Mouse (Mus musculus): ENCODE results near the gene Gm7075. TPM values are rescaled to one million over a fixed set of nuclear protein-coding genes. Genes with fewer than 3 reads are reported as not detected.

Gene Gm7075
- polyA plus RNA-seq, 1 experiment from 2014 or later = not detected

DNA sequence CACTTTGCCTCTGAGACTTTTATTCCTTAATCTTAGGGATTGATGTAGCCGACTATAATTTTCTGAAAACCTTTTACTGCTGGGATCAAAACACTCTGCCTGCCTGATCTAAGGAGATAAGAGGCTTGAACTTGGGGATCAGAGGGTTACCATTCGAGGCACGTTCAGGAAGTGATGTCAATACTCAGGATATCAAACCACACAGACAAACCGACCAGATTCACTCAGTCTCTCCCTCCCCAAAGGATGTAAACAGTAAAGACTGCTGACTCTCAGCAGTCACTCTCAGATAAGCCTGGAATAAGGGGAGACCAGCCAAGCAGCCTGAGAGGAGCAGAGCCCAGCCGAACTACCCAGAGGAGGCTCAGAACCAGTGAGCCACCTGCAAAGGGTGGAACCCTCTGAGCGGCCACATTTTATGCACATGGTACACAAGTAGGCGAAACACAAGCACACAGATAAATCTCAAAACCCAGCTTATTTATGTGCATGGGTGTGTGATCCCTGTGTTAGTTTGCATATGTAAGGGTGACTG lies 18.2 kb upstream of the Gm7075 start:
- Histone ChIP-seq H3K4me3 (replicated peaks; ENCODE audit: low read depth, low read length) (no peak overlapping the region), H3K9ac (ENCODE audit: low read depth, low read length) (no peak overlapping the region), H3K4me2 (ENCODE audit: low read length) (no peak overlapping the region), H3K9me3 (replicated peaks; ENCODE audit: low read length) (no peaks in the 10 kb centered on the region), H3K36me3 (ENCODE audit: insufficient read depth, low read length) (no peaks in the 10 kb centered on the region), H3K27ac (no peak overlapping the region), H3K4me1 (replicated peaks; ENCODE audit: insufficient read depth, low read length) (no peaks in the 10 kb centered on the region), H3K27me3 (ENCODE audit: insufficient read depth, low read length) (no peaks in the 10 kb centered on the region)
- ATAC-seq (replicated peaks; ENCODE audit: low FRiP score, low read depth) (no peak), DNase-seq (ENCODE audit: low spot score) (no peak)
- 68% methylated on average over 7 of the region's 7 CpGs for WGBS
- no peak for TF ChIP-seq CTCF (IDR thresholded peaks at IDR 0.05; ENCODE audit: low read depth)

DNA sequence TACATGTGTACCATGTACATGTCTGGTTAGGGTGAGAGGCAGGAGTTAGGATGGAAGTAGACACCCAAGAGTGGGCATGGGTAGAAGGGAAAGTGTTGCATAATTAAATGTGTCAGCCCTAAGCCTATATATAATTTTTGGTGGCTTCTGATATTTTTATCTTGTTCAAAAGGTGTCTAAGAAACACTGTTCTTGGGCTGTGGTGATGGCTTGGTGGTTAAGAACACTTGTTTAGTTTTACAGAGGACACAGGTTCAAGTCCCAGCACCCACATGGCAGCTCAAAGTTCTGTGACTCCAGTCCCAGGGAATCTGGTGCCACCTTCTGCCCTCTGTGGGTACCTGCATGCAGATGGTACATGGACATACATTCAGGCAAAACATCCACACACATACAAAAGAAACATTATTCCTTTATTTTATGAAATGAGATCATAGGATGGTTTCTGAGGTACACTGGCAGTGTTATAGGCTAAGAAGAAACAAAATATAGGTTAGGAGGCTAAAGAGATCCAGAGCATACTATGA lies 17.2 kb upstream of the Gm7075 start:
- Histone ChIP-seq H3K27me3 (ENCODE audit: insufficient read depth, low read length) (no peaks in the 10 kb centered on the region), H3K9me3 (replicated peaks; ENCODE audit: low read length) (no peaks in the 10 kb centered on the region), H3K4me1 (replicated peaks; ENCODE audit: insufficient read depth, low read length) (no peaks in the 10 kb centered on the region), H3K9ac (ENCODE audit: low read depth, low read length) (no peak overlapping the region), H3K27ac (no peak overlapping the region), H3K36me3 (ENCODE audit: insufficient read depth, low read length) (no peaks in the 10 kb centered on the region), H3K4me3 (replicated peaks; ENCODE audit: low read depth, low read length) (no peak overlapping the region), H3K4me2 (ENCODE audit: low read length) (no peak overlapping the region)
- ATAC-seq (replicated peaks; ENCODE audit: low FRiP score, low read depth) = no peak
- no peak for DNase-seq (ENCODE audit: low spot score)
- TF ChIP-seq CTCF (IDR thresholded peaks at IDR 0.05; ENCODE audit: low read depth) = no peak

DNA sequence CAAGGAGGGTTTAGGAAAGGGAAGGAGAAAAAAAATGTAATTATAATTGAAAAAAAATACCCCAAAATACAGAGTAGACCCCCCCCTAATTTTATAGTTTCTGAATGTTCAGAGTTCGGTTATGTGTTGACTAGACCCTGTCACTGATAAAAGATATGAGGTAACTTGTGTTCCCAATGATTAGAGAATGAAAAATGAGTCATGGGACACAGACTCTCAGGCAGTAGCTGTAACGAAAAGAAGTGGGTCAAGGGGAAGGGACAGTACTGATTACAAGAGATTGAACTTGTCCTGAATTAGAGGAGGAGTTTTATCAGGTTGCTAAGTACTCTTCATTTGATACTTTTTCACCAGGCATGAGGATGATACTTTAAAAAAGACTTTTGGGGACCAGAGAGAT lies 11.3 kb upstream of the Gm7075 start:
- no peak overlapping the region for H3K4me2 ChIP-seq (ENCODE audit: low read length)
- H3K9ac ChIP-seq (ENCODE audit: low read depth, low read length) = no peak overlapping the region
- H3K9me3 ChIP-seq (replicated peaks; ENCODE audit: low read length) = no peaks in the 10 kb centered on the region
- H3K4me3 ChIP-seq (replicated peaks; ENCODE audit: low read depth, low read length) = no peak overlapping the region
- H3K4me1 ChIP-seq (replicated peaks; ENCODE audit: insufficient read depth, low read length) = no peaks in the 10 kb centered on the region
- no peaks in the 10 kb centered on the region for H3K27me3 ChIP-seq (ENCODE audit: insufficient read depth, low read length)
- ATAC-seq (replicated peaks; ENCODE audit: low FRiP score, low read depth) (no peak), DNase-seq (ENCODE audit: low spot score) (no peak)
- no peaks in the 10 kb centered on the region for H3K36me3 ChIP-seq (ENCODE audit: insufficient read depth, low read length)
- 73% methylated on average over 2 of the region's 2 CpGs for WGBS
- no peak overlapping the region for H3K27ac ChIP-seq
- TF ChIP-seq CTCF (IDR thresholded peaks at IDR 0.05; ENCODE audit: low read depth) = no peak

DNA sequence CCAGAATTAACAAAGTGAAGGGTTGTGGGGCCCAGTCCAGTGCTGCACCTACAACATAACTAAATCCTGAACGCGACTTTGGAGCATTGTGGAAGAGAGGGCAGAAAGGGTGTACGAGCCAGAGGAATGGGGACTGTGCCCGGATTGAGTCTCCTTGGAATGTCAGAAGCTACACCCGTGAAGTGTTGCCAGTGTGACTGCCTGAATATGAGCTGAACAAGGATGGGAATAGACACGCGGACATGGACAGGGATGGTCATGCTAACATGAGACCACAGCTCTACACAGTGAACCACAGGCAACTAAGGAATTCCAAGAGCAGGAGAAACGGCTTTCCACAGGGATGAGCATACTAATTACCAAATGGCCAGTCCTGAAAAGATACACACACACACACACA lies 10.5 kb upstream of the Gm7075 start:
- no peak for DNase-seq (ENCODE audit: low spot score)

DNA sequence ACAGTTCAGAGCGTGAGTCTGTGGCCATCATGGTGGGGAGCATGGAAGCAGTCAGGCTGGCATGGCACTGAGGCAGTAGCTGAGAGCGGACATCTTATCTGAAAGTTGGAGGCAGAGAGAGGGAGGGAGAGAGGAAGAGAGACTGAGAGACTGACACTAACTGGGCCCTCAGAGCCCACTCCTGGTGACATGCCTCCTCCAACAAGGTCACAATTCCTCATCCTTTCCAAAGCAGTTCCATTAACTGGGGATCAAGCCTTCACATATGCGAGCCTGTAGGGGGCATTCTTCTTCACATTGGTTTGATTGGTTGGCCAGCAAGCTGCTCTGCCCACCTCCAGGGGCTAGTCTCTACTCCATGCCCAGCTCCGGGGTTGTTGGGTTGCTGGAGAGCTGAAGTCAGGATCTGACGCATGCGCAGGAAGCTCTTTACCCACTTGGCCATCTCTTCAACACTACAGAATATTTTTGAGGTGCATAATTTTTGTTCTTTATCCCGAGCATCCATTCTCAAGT lies 9.7 kb upstream of the Gm7075 start:
- no peaks in the 10 kb centered on the region for H3K9me3 ChIP-seq (replicated peaks; ENCODE audit: low read length)
- ATAC-seq (replicated peaks; ENCODE audit: low FRiP score, low read depth) (no peak), DNase-seq (ENCODE audit: low spot score) (no peak)
- TF ChIP-seq CTCF (IDR thresholded peaks at IDR 0.05; ENCODE audit: low read depth) = 0 out of 2 replicates have a peak, but pooled peaks have one; percentile 13
- no peaks in the 10 kb centered on the region for H3K27me3 ChIP-seq (ENCODE audit: insufficient read depth, low read length)
- H3K9ac ChIP-seq (ENCODE audit: low read depth, low read length) = no peak overlapping the region
- H3K4me1 ChIP-seq (replicated peaks; ENCODE audit: insufficient read depth, low read length) = no peaks in the 10 kb centered on the region
- 90% methylated on average over 7 of the region's 7 CpGs for WGBS
- H3K4me3 ChIP-seq (replicated peaks; ENCODE audit: low read depth, low read length) = no peak overlapping the region
- no peak overlapping the region for H3K4me2 ChIP-seq (ENCODE audit: low read length)
- no peak overlapping the region for H3K27ac ChIP-seq
- no peaks in the 10 kb centered on the region for H3K36me3 ChIP-seq (ENCODE audit: insufficient read depth, low read length)

More for the DNA sequence above, 10.5 kb upstream of the Gm7075 start:
- Histone ChIP-seq H3K27me3 (ENCODE audit: insufficient read depth, low read length) (no peaks in the 10 kb centered on the region), H3K4me2 (ENCODE audit: low read length) (no peak overlapping the region), H3K4me3 (replicated peaks; ENCODE audit: low read depth, low read length) (no peak overlapping the region), H3K4me1 (replicated peaks; ENCODE audit: insufficient read depth, low read length) (no peaks in the 10 kb centered on the region), H3K9me3 (replicated peaks; ENCODE audit: low read length) (no peaks in the 10 kb centered on the region), H3K27ac (no peak overlapping the region), H3K9ac (ENCODE audit: low read depth, low read length) (no peak overlapping the region), H3K36me3 (ENCODE audit: insufficient read depth, low read length) (no peaks in the 10 kb centered on the region)
- WGBS = 95% methylated on average over 8 of the region's 8 CpGs
- no peak for ATAC-seq (replicated peaks; ENCODE audit: low FRiP score, low read depth)
- no peak for TF ChIP-seq CTCF (IDR thresholded peaks at IDR 0.05; ENCODE audit: low read depth)

DNA sequence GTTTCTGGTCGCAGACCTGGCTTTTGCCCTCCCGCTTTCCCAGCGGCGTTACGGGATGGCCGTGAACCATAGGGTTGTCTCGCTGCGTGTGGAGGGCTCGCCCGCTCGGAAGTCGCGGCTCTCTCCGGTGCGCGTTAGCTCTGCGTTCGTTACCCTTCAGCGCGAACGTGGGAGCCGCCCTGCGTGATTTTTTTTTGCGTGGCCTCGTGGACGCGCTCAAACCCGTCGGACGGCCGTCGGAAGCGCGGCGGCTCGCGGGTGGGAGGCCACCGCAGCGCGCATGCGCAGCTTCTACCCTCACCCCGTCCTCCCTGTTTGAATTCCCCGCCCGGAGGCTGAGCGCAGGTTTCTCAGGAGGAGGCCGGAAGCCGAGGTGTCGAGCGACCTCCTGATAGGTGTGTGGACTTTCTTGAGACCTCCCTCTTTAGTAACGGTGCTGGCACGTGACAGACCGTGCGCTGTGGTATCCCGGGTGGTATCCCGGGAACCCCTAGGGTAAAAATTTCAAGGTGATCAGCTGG lies 8.3 kb upstream of the Gm7075 start, which contains the start of gene Ctnna3:
Gene Ctnna3, plus strand, starts transcription at position 314 of the 521 bp plus-strand sequence.
- peak within 1 kb of the TSS; percentile 68 for H3K9ac ChIP-seq (ENCODE audit: low read depth, low read length)
- DNase-seq (ENCODE audit: low spot score) (peak; percentile 96), ATAC-seq (replicated peaks; ENCODE audit: low FRiP score, low read depth) (peak; percentile 96)
- H3K4me1 ChIP-seq (replicated peaks; ENCODE audit: insufficient read depth, low read length) = no peaks in the 10 kb centered on the region
- no peaks in the 10 kb centered on the region for H3K27me3 ChIP-seq (ENCODE audit: insufficient read depth, low read length)
- H3K27ac ChIP-seq = peak within 1 kb of the TSS; percentile 81
- no peaks in the 10 kb centered on the region for H3K36me3 ChIP-seq (ENCODE audit: insufficient read depth, low read length)
- no peak for TF ChIP-seq CTCF (IDR thresholded peaks at IDR 0.05; ENCODE audit: low read depth)
- H3K4me3 ChIP-seq (replicated peaks; ENCODE audit: low read depth, low read length) = peak within 1 kb of the TSS; percentile 72
- H3K9me3 ChIP-seq (replicated peaks; ENCODE audit: low read length) = no peaks in the 10 kb centered on the region
- WGBS = under 1% methylated on average over 55 of the region's 55 CpGs
- H3K4me2 ChIP-seq (ENCODE audit: low read length) = peak within 1 kb of the TSS; percentile 60
